Mouse (Mus musculus) G1E-ER4 (cell line): Measurements from ENCODE around the gene Pyroxd1. TPM values are rescaled to one million over a fixed set of nuclear protein-coding genes. Genes with fewer than 3 reads are reported as not detected.

Experiments used
- GATA1 ChIP-seq: IDR thresholded peaks from one replicate; pipeline ENCODE4 v1.8.0; 2012; ENCODE audit warnings: low read length, inconsistent platforms
- polyA plus RNA-seq: library from polyadenylated mRNA; stranded (reverse); fragments of >175 nt; gene quantifications from 2 replicates; pipeline ENCODE4 v1.2.3, GENCODE M21; 2012

Gene Pyroxd1
- polyA plus RNA-seq, 1 experiment = 3.1 TPM

GRCm38 (mm10) chr6:142363019-142363576 is 17.6 kb downstream of the Pyroxd1 start:
- TF ChIP-seq GATA1 = no peak

GRCm38 (mm10) chr6:142365742-142366472 is 20.5 kb downstream of the Pyroxd1 start:
- no peak for TF ChIP-seq GATA1

- no peak for TF ChIP-seq GATA1
Observed at GRCm38 (mm10) chr6:142366473-142367018, 21.1 kb downstream of the Pyroxd1 start.

- TF ChIP-seq GATA1 = no peak
Observed at GRCm38 (mm10) chr6:142367565-142367964, 22.1 kb downstream of the Pyroxd1 start.

- no peak for TF ChIP-seq GATA1
Observed at GRCm38 (mm10) chr6:142369568-142369967, 24.1 kb downstream of the Pyroxd1 start.

- no peak for TF ChIP-seq GATA1
Observed at GRCm38 (mm10) chr6:142377081-142377480, 31.6 kb downstream of the Pyroxd1 start.

GRCm38 (mm10) chr6:142378576-142379330 is 33.3 kb downstream of the Pyroxd1 start:
- no peak for TF ChIP-seq GATA1

- no peak for TF ChIP-seq GATA1
Observed at GRCm38 (mm10) chr6:142379961-142380360, 34.5 kb downstream of the Pyroxd1 start.

- no peak for TF ChIP-seq GATA1
Observed at GRCm38 (mm10) chr6:142381615-142382014, 36.2 kb downstream of the Pyroxd1 start.

- TF ChIP-seq GATA1 = no peak
Observed at GRCm38 (mm10) chr6:142384521-142384920, 39.1 kb downstream of the Pyroxd1 start.

- no peak for TF ChIP-seq GATA1
Observed at GRCm38 (mm10) chr6:142386285-142387010, 41.0 kb downstream of the Pyroxd1 start.

- no peak for TF ChIP-seq GATA1
Observed at GRCm38 (mm10) chr6:142387011-142387754, 41.7 kb downstream of the Pyroxd1 start, which contains the start of the genes Recql and Golt1b. Gene Recql, minus strand, starts transcription at chr6:142387087. Gene Golt1b, plus strand, starts transcription at chr6:142387221.

GRCm38 (mm10) chr6:142387755-142388271 is 42.4 kb downstream of the Pyroxd1 start:
- TF ChIP-seq GATA1 = no peak

GRCm38 (mm10) chr6:142389101-142389500 is 43.6 kb downstream of the Pyroxd1 start:
- no peak for TF ChIP-seq GATA1
